Mouse (Mus musculus) C2C12 (cell line): ENCODE measurements around the gene Syt7.

Experiments used
- CEBPB ChIP-seq: IDR thresholded peaks from one replicate; pipeline ENCODE4 v1.6.1; 2011; ENCODE audit warnings: low read depth, mild to moderate bottlenecking, control low read depth, moderate library complexity
- CTCF ChIP-seq: IDR thresholded peaks from one replicate; pipeline ENCODE4 v1.5.1; 2011; ENCODE audit not compliant: control insufficient read depth, insufficient read depth, insufficient read length
- FOSL1 ChIP-seq: IDR thresholded peaks from one replicate; pipeline ENCODE4 v1.8.0; 2011; ENCODE audit warnings: mild to moderate bottlenecking, low read length; ENCODE audit not compliant: poor library complexity, insufficient read depth, severe bottlenecking
- MAX ChIP-seq: IDR thresholded peaks from one replicate; pipeline ENCODE4 v1.6.1; 2011; ENCODE audit warnings: mild to moderate bottlenecking, control low read depth
- MYOD1 ChIP-seq: IDR thresholded peaks from one replicate; pipeline ENCODE4 v1.6.1; 2011; ENCODE audit warnings: low read depth; ENCODE audit not compliant: control insufficient read depth, insufficient read length
- MYOG ChIP-seq: IDR thresholded peaks from one replicate; pipeline ENCODE4 v1.6.1; 2011; ENCODE audit not compliant: control insufficient read depth, insufficient read length; ENCODE audit errors: extremely low read depth
- USF1 ChIP-seq: IDR thresholded peaks from one replicate; pipeline ENCODE4 v1.6.1; 2011; ENCODE audit warnings: low read depth, mild to moderate bottlenecking, control low read depth, moderate library complexity

DNA sequence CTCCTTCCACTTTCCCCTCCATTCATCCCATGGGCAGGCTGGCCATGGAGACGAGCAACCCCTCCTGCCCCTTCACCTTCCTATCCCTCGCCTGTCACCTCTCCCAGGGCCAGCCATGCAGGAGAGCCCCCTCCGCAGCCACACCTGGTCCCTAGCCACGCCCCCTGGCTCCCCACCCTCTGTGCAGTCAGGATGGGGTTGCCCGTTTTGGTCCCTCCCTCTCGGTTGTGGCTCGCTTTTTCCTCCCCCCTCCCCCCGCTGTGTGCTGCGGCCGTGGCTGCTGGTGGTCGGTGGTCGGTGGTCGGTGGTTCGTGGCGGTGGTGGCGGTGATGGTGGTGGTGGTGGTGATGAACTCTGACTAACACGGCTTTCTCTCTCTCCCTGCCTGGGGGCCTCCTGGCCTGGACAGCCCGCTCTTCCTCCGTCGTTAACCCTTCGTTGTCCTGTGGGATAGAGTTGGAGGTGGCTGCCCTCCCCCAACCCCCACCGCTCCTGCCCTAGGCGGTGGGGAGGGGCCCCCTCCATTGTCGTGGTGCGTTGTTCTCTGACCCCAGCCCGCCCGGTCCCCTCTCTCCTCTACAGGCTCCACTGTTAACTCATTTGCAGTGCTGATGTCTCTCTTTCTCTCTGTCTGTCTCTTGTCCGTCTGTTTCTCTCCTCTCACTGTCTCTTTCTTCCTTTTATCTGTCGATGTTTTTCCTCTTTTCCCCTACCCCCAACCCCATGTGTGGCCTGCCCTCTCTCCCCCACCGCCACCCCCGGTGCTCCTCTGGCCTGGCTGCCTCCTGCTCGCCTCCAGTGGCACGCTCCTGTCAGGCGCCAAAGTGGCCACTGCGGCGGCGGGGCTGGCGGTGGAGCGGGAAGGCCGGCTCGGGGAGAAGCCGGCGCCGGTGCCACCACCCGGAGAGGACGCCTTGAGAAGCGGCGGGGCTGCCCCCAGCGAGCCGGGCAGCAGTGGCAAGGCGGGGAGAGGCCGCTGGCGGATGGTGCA, 33.4 kb downstream of the Syt7 start:
- no peak for TF ChIP-seq CTCF
- TF ChIP-seq USF1 = no peak
- no peak for TF ChIP-seq MAX
- no peak for TF ChIP-seq FOSL1
- no peak for TF ChIP-seq MYOD1
- no peak for TF ChIP-seq MYOG
- no peak for TF ChIP-seq CEBPB
